Mouse (Mus musculus) brain, embryonic 14.5 days (tissue): ENCODE data around the gene Gm7735.

Experiments
- CTCF ChIP-seq: fragments of 200-500 bp; IDR thresholded peaks from 2 replicates; pipeline ENCODE4 v1.5.1; 2012; ENCODE audit warnings: inconsistent platforms, mild to moderate bottlenecking, moderate library complexity, borderline replicate concordance; ENCODE audit not compliant: insufficient read depth, insufficient read length; ENCODE audit errors: extremely low read depth
- POLR2A ChIP-seq: fragments of 200-500 bp; IDR thresholded peaks from 2 replicates; pipeline ENCODE4 v1.6.1; 2012; ENCODE audit warnings: mild to moderate bottlenecking, inconsistent platforms, borderline replicate concordance; ENCODE audit not compliant: poor library complexity, insufficient read depth, insufficient read length, severe bottlenecking; ENCODE audit errors: extremely low read depth

DNA sequence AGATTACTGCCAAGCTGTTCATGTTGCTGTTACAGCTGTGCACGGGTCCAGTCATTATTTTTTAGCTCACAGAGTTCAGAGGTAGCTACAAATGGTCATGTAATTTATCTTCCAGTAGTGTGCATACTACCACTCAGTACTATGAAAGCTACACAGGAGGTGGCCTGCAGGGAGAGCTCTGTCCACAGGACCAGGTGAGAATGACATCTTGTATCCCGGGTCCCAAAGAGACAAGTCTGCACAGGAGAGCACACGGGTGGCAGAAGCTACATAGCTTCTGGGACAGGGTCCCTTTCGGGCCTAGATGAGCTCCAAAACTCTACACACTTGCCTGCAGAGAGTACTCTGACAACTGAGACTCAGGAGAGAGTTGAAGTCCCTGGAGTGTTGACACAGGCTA is 19.3 kb downstream of the Gm7735 start:
- TF ChIP-seq POLR2A (no peak), CTCF (no peak)
